Mouse (Mus musculus) myocyte (in vitro differentiated cells): Measurements from ENCODE around the gene Rag2. TPM values are rescaled to one million over a fixed set of nuclear protein-coding genes. Genes with fewer than 3 reads are reported as not detected.

Experiments used
- H3K27me3 ChIP-seq: one replicate; pipeline ENCODE4 v1.6.1; 2011; ENCODE audit not compliant: control insufficient read depth, insufficient read depth, insufficient read length
- H3K36me3 ChIP-seq: one replicate; pipeline ENCODE4 v1.6.1; 2011; ENCODE audit not compliant: control insufficient read depth, insufficient read depth
- H3K4me2 ChIP-seq: one replicate; pipeline ENCODE4 v1.6.1; 2011; ENCODE audit warnings: low read depth, control low read depth
- H3K4me3 ChIP-seq: one replicate; pipeline ENCODE4 v1.5.1; 2011; ENCODE audit warnings: mild to moderate bottlenecking, control low read depth, moderate library complexity
- H3K79me2 ChIP-seq: one replicate; pipeline ENCODE4 v1.6.1; 2011; ENCODE audit not compliant: control insufficient read depth, insufficient read depth
- H3ac ChIP-seq: one replicate; pipeline ENCODE4 v1.6.1; 2011; ENCODE audit not compliant: control insufficient read depth, insufficient read length
- CEBPB ChIP-seq: IDR thresholded peaks from 2 replicates; pipeline ENCODE4 v1.6.1; 2011; ENCODE audit warnings: mild to moderate bottlenecking, moderate library complexity; ENCODE audit not compliant: poor library complexity, insufficient read depth, severe bottlenecking
- E2F4 ChIP-seq: IDR thresholded peaks from one replicate; pipeline ENCODE4 v1.6.1; 2011; ENCODE audit warnings: mild to moderate bottlenecking, control low read depth, moderate library complexity; ENCODE audit not compliant: insufficient read depth
- MAX ChIP-seq: IDR thresholded peaks from one replicate; pipeline ENCODE4 v1.6.1; 2011; ENCODE audit warnings: low read depth, mild to moderate bottlenecking, control low read depth
- MYOD1 ChIP-seq, 3 experiments: IDR thresholded peaks; one replicate each; pipeline ENCODE4 v1.6.1; 2011; ENCODE audit warnings: control low read depth in 2 of 3, low read depth in 2 of 3, mild to moderate bottlenecking in 2 of 3, moderate library complexity in 1 of 3; ENCODE audit not compliant: insufficient read length in 2 of 3, control insufficient read depth in 1 of 3
- MYOG ChIP-seq, 3 experiments: IDR thresholded peaks; one replicate each; pipeline ENCODE4 v1.6.1; 2011; ENCODE audit warnings: control low read depth in 2 of 3, low read depth in 2 of 3, mild to moderate bottlenecking in 2 of 3; ENCODE audit not compliant: insufficient read length in 2 of 3, control insufficient read depth in 1 of 3, insufficient read depth in 1 of 3
- POLR2A ChIP-seq: IDR thresholded peaks from one replicate; pipeline ENCODE4 v1.6.1; 2011; ENCODE audit warnings: low read depth, mild to moderate bottlenecking, control low read depth, moderate library complexity; ENCODE audit not compliant: insufficient read length
- POLR2AphosphoS2 ChIP-seq: IDR thresholded peaks from one replicate; pipeline ENCODE4 v1.6.1; 2011; ENCODE audit warnings: low read depth, control low read depth; ENCODE audit not compliant: insufficient read length
- REST ChIP-seq: IDR thresholded peaks from one replicate; pipeline ENCODE4 v1.6.1; 2011; ENCODE audit warnings: mild to moderate bottlenecking, control low read depth, moderate library complexity; ENCODE audit not compliant: insufficient read depth, insufficient read length
- SRF ChIP-seq: IDR thresholded peaks from one replicate; pipeline ENCODE4 v1.6.1; 2011; ENCODE audit warnings: low read depth; ENCODE audit not compliant: control insufficient read depth, insufficient read length
- TCF12 ChIP-seq: IDR thresholded peaks from one replicate; pipeline ENCODE4 v1.6.1; 2011; ENCODE audit warnings: mild to moderate bottlenecking, control low read depth; ENCODE audit not compliant: poor library complexity, insufficient read depth, severe bottlenecking
- TCF3 ChIP-seq: IDR thresholded peaks from one replicate; pipeline ENCODE4 v1.6.1; 2011; ENCODE audit warnings: low read depth, control low read depth; ENCODE audit not compliant: insufficient read length
- USF1 ChIP-seq: IDR thresholded peaks from one replicate; pipeline ENCODE4 v1.6.1; 2011; ENCODE audit warnings: low read depth, mild to moderate bottlenecking, control low read depth, moderate library complexity
- polyA plus RNA-seq: library from polyadenylated mRNA; unstranded; fragments of >200 nt; fragmentation: generic; extraction: Trizol; gene quantifications from one replicate; pipeline ENCODE4 v1.2.1, GENCODE M21; 2012; ENCODE audit warnings: missing spikeins

The Rag2 gene
- polyA plus RNA-seq = not detected

- no peak within 1 kb of the TSS for H3K4me2 ChIP-seq
- no peak within 1 kb of the TSS for H3K4me3 ChIP-seq
- TF ChIP-seq CEBPB (no peak), MAX (no peak), POLR2AphosphoS2 (no peak), TCF3 (no peak), E2F4 (no peak), REST (no peak), MYOD1 (IDR thresholded peaks at IDR 0.05; ENCODE audit: control insufficient read depth in 1 of 3, insufficient read length in 2 of 3, low read depth in 2 of 3) (no peak), USF1 (no peak), SRF (no peak), POLR2A (no peak), TCF12 (no peak), MYOG (IDR thresholded peaks at IDR 0.05; ENCODE audit: control insufficient read depth in 1 of 3, insufficient read depth in 1 of 3, insufficient read length in 2 of 3, low read depth in 2 of 3) (no peak)
- no peak within 1 kb of the TSS for H3ac ChIP-seq
- no peaks in the 10 kb centered on the region for H3K79me2 ChIP-seq
- peaks cover 6% of the 10 kb centered on the region for H3K27me3 ChIP-seq
- no peaks in the 10 kb centered on the region for H3K36me3 ChIP-seq
These were observed at the start of gene Rag2 for GRCm38 (mm10) chr2:101624526-101624925. Rag2 (plus strand) TSS chr2:101624718.

GRCm38 (mm10) chr2:101577243-101577642 lies 47.3 kb upstream of the Rag2 start:
- TF ChIP-seq MYOD1 (IDR thresholded peaks at IDR 0.05; ENCODE audit: control insufficient read depth in 1 of 3, insufficient read length in 2 of 3, low read depth in 2 of 3) (no peak), USF1 (no peak), MYOG (IDR thresholded peaks at IDR 0.05; ENCODE audit: control insufficient read depth in 1 of 3, insufficient read depth in 1 of 3, insufficient read length in 2 of 3, low read depth in 2 of 3) (no peak), E2F4 (no peak), MAX (no peak), REST (no peak), TCF12 (no peak), CEBPB (no peak), POLR2A (no peak), SRF (no peak), POLR2AphosphoS2 (no peak), TCF3 (no peak)
- Histone ChIP-seq H3K4me2 (no peak overlapping the region), H3K79me2 (no peaks in the 10 kb centered on the region), H3K27me3 (no peaks in the 10 kb centered on the region), H3K36me3 (no peaks in the 10 kb centered on the region), H3K4me3 (no peak overlapping the region), H3ac (no peak overlapping the region)

- Histone ChIP-seq H3K79me2 (no peaks in the 10 kb centered on the region), H3K4me3 (no peak overlapping the region), H3ac (no peak overlapping the region), H3K36me3 (no peaks in the 10 kb centered on the region), H3K27me3 (no peaks in the 10 kb centered on the region), H3K4me2 (no peak overlapping the region)
- TF ChIP-seq REST (no peak), MAX (no peak), E2F4 (no peak), TCF3 (no peak), USF1 (no peak), MYOD1 (IDR thresholded peaks at IDR 0.05; ENCODE audit: control insufficient read depth in 1 of 3, insufficient read length in 2 of 3, low read depth in 2 of 3) (no peak), SRF (no peak), MYOG (IDR thresholded peaks at IDR 0.05; ENCODE audit: control insufficient read depth in 1 of 3, insufficient read depth in 1 of 3, insufficient read length in 2 of 3, low read depth in 2 of 3) (no peak), CEBPB (no peak), POLR2AphosphoS2 (no peak), TCF12 (no peak), POLR2A (no peak)
These were observed 44.5 kb upstream of the Rag2 start for GRCm38 (mm10) chr2:101580027-101580426.

GRCm38 (mm10) chr2:101580428-101580827 lies 44.1 kb upstream of the Rag2 start:
- Histone ChIP-seq H3K79me2 (no peaks in the 10 kb centered on the region), H3K4me3 (no peak overlapping the region), H3K4me2 (no peak overlapping the region), H3ac (no peak overlapping the region), H3K36me3 (no peaks in the 10 kb centered on the region), H3K27me3 (no peaks in the 10 kb centered on the region)
- TF ChIP-seq CEBPB (no peak), MYOD1 (IDR thresholded peaks at IDR 0.05; ENCODE audit: control insufficient read depth in 1 of 3, insufficient read length in 2 of 3, low read depth in 2 of 3) (no peak), SRF (no peak), TCF12 (no peak), TCF3 (no peak), REST (no peak), MYOG (IDR thresholded peaks at IDR 0.05; ENCODE audit: control insufficient read depth in 1 of 3, insufficient read depth in 1 of 3, insufficient read length in 2 of 3, low read depth in 2 of 3) (no peak), POLR2AphosphoS2 (no peak), USF1 (no peak), E2F4 (no peak), POLR2A (no peak), MAX (no peak)
